Mouse (Mus musculus) Patski (cell line): ENCODE measurements around the gene Mrps15. TPM values are rescaled to one million over a fixed set of nuclear protein-coding genes. Genes with fewer than 3 reads are reported as not detected.
A peak's percentile ranks its signal among the peaks of the same experiment; 100 is the strongest.
"Not testable (repeated sequence)": the region's sequence is repeated elsewhere in the genome, so short reads cannot be mapped to it uniquely, and the experiment has no call there.

Experiments
- ATAC-seq: fragments of 100-300 bp; one replicate; pipeline ENCODE4 v1.8.0; 2021
- CTCF ChIA-PET: fragments of 350-600 bp; sonication (Branson Sonifier 250); formaldehyde crosslinking; loops from one replicate; lab custom pipeline; 2022; ENCODE audit warnings: inconsistent platforms; lab: Charles Lee
- POLR2A ChIA-PET: fragments of 350-600 bp; sonication (Branson Sonifier 250); formaldehyde crosslinking; loops from one replicate; lab custom pipeline; 2022; ENCODE audit warnings: antibody characterized with exemption, inconsistent platforms; lab: Charles Lee
- DNase-seq: peaks from one replicate; pipeline ENCODE4 v3.0.0-alpha.2; 2011; ENCODE audit warnings: low read depth, low spot score
- H3K27me3 ChIP-seq: fragments of 371-371 bp; one replicate; pipeline ENCODE4 v1.5.1; 2021
- CTCF ChIP-seq: fragments of 100-300 bp; IDR thresholded peaks from one replicate; pipeline ENCODE4 v1.5.1; 2021
- in situ Hi-C: fragments of 300-500 bp; cut with MboI; formaldehyde crosslinking; loops from 3 replicates; pipeline ENCODE4 v1.11.1; 2018; ENCODE audit warnings: low pct_unique_long_range_greater_than_20kb, mixed read lengths
- polyA plus RNA-seq: library from polyadenylated mRNA; unstranded; gene quantifications from one replicate; pipeline ENCODE4 v1.2.3, GENCODE M21; 2021

Gene Mrps15
- polyA plus RNA-seq, 1 experiment from 2014 or later = 56.7 TPM

GRCm38 (mm10) chr4:126079266-126079665 lies 32.5 kb downstream of the Mrps15 start:
- in situ Hi-C loops = no loop called here
- TF ChIP-seq CTCF = no peak
- DNase-seq (no peak), ATAC-seq (no peak)
- no peaks in the 10 kb centered on the region for H3K27me3 ChIP-seq
- ChIA-PET POLR2A (no interaction called here), CTCF (interaction anchor here (1.6 kb wide), 1 partner anchor 35 kb away, joined by 4 read pairs; no protein-coding TSS in a partner anchor)

GRCm38 (mm10) chr4:126081601-126082000 lies 34.9 kb downstream of the Mrps15 start:
- in situ Hi-C loops = no loop called here
- ATAC-seq (no peak), DNase-seq (no peak)
- H3K27me3 ChIP-seq = no peaks in the 10 kb centered on the region
- POLR2A ChIA-PET = no interaction called here
- CTCF ChIA-PET = no interaction called here
- no peak for TF ChIP-seq CTCF

GRCm38 (mm10) chr4:126083021-126083420 lies 36.3 kb downstream of the Mrps15 start:
- ChIA-PET CTCF (no interaction called here), POLR2A (no interaction called here)
- H3K27me3 ChIP-seq = no peaks in the 10 kb centered on the region
- no peak for TF ChIP-seq CTCF
- ATAC-seq (no peak), DNase-seq (no peak)
- in situ Hi-C loops = no loop called here

- H3K27me3 ChIP-seq = no peaks in the 10 kb centered on the region
- ChIA-PET POLR2A (interaction anchor here (0.6 kb wide), 1 partner anchor 177 kb away, joined by 3 read pairs; no protein-coding TSS in a partner anchor), CTCF (interaction anchor here (1.5 to 3.3 kb wide), 2 partner anchors 27 to 30 kb away, joined by 3 to 27 read pairs; no protein-coding TSS in a partner anchor)
- DNase-seq (no peak), ATAC-seq (no peak)
- in situ Hi-C loops = no loop called here
- no peak for TF ChIP-seq CTCF
These were observed 37.7 kb downstream of the Mrps15 start for GRCm38 (mm10) chr4:126084382-126084781.

GRCm38 (mm10) chr4:126085996-126086576 lies 39.4 kb downstream of the Mrps15 start:
- ATAC-seq (peak; percentile 74), DNase-seq (peak; percentile 38)
- POLR2A ChIA-PET = interaction anchor here (0.8 to 1.2 kb wide), 2 partner anchors 27 to 30 kb away, joined by 3 to 4 read pairs; no protein-coding TSS in a partner anchor
- in situ Hi-C loops = loop anchor here (5.0 kb wide), 1 partner anchor 71 kb away; no protein-coding TSS in a partner anchor
- CTCF ChIA-PET = interaction anchor here (0.7 to 3.3 kb wide), 17 partner anchors 10 to 142 kb away, joined by 3 to 27 read pairs (median 3); partner anchors contain the start of gene Lsm10
- peak; percentile 86 for TF ChIP-seq CTCF
- no peaks in the 10 kb centered on the region for H3K27me3 ChIP-seq

GRCm38 (mm10) chr4:126090101-126090847 lies 43.5 kb downstream of the Mrps15 start:
- POLR2A ChIA-PET = no interaction called here
- TF ChIP-seq CTCF = no peak
- in situ Hi-C loops = no loop called here

GRCm38 (mm10) chr4:126090848-126091124 lies 44.1 kb downstream of the Mrps15 start:
- H3K27me3 ChIP-seq = no peaks in the 10 kb centered on the region
- ATAC-seq = no peak
- no peak for TF ChIP-seq CTCF
- POLR2A ChIA-PET = no interaction called here
- CTCF ChIA-PET = no interaction called here
- in situ Hi-C loops = no loop called here
- no peak for DNase-seq

More at GRCm38 (mm10) chr4:126090101-126090847, 43.5 kb downstream of the Mrps15 start:
- H3K27me3 ChIP-seq = no peaks in the 10 kb centered on the region
- DNase-seq (no peak), ATAC-seq (no peak)
- CTCF ChIA-PET = no interaction called here

- no peak for DNase-seq
These were observed 45.1 kb downstream of the Mrps15 start for GRCm38 (mm10) chr4:126091873-126092272.

GRCm38 (mm10) chr4:126095622-126096430 lies 49.1 kb downstream of the Mrps15 start:
- DNase-seq, ATAC-seq, H3K27me3 ChIP-seq, in situ Hi-C loops: not testable (repeated sequence)
- ChIA-PET POLR2A (interaction anchor here (2.3 kb wide), 1 partner anchor 16 kb away, joined by 7 read pairs; no protein-coding TSS in a partner anchor), CTCF (interaction anchor here (1.8 kb wide), 1 partner anchor 9 kb away, joined by 8 read pairs; no protein-coding TSS in a partner anchor)

More at GRCm38 (mm10) chr4:126091873-126092272, 45.1 kb downstream of the Mrps15 start:
- ATAC-seq = no peak
- no peak for TF ChIP-seq CTCF
- CTCF ChIA-PET = no interaction called here
- no peaks in the 10 kb centered on the region for H3K27me3 ChIP-seq
- in situ Hi-C loops = no loop called here
- POLR2A ChIA-PET = no interaction called here

GRCm38 (mm10) chr4:126096464-126097111 lies 49.9 kb downstream of the Mrps15 start, which contains the start of gene Lsm10:
Lsm10 (plus strand) TSS chr4:126096623.
- DNase-seq = no peak
- POLR2A ChIA-PET = interaction anchor here (1.0 to 2.3 kb wide), 2 partner anchors 13 to 15 kb away, joined by 3 to 7 read pairs; no protein-coding TSS in a partner anchor
- no peaks in the 10 kb centered on the region for H3K27me3 ChIP-seq
- no peak for TF ChIP-seq CTCF
- CTCF ChIA-PET = interaction anchor here (1.8 kb wide), 1 partner anchor 10 kb away, joined by 8 read pairs; no protein-coding TSS in a partner anchor
- peak; percentile 85 for ATAC-seq
- in situ Hi-C loops = no loop called here
